Mouse (Mus musculus) ES-E14 (cell line): ENCODE data around the gene Ttk. TPM values are rescaled to one million over a fixed set of nuclear protein-coding genes. Genes with fewer than 3 reads are reported as not detected.
A peak's percentile ranks its signal among the peaks of the same experiment; 100 is the strongest.

Source experiments
- DNase-seq: peaks from one replicate; pipeline ENCODE4 v3.0.0-alpha.2; 2013; ENCODE audit warnings: low read depth, low spot score
- H3K27ac ChIP-seq: 2 replicates; pipeline ENCODE4 v1.5.1; 2012; ENCODE audit warnings: low read depth, mild to moderate bottlenecking, low read length, moderate library complexity, mixed read lengths; ENCODE audit not compliant: poor library complexity, insufficient read depth, severe bottlenecking
- H3K36me3 ChIP-seq: 2 replicates; pipeline ENCODE4 v1.6.1; 2012; ENCODE audit warnings: mild to moderate bottlenecking, low read length, moderate library complexity, mixed read lengths; ENCODE audit not compliant: control insufficient read depth, poor library complexity, insufficient read depth, severe bottlenecking
- H3K4me1 ChIP-seq, 2 experiments: fragments of 150-350 bp in 1 of 2; sonication (generic) in 1 of 2; 2 replicates each; pipeline ENCODE4 v1.6.1; 2012; ENCODE audit warnings: low read length in 2 of 2, mild to moderate bottlenecking in 1 of 2, mixed read lengths in 1 of 2; ENCODE audit not compliant: control insufficient read depth in 2 of 2, insufficient read depth in 2 of 2, poor library complexity in 1 of 2
- H3K4me3 ChIP-seq, 2 experiments: fragments of 150-350 bp in 1 of 2; sonication (generic) in 1 of 2; 2 replicates each; pipeline ENCODE4 v1.5.1; 2012; ENCODE audit warnings: low read length in 2 of 2, low read depth in 1 of 2, mild to moderate bottlenecking in 1 of 2, mixed read lengths in 1 of 2; ENCODE audit not compliant: insufficient read depth in 1 of 2, poor library complexity in 1 of 2, severe bottlenecking in 1 of 2
- H3K9ac ChIP-seq: 2 replicates; pipeline ENCODE4 v1.6.1; 2012; ENCODE audit warnings: low read depth, mild to moderate bottlenecking, low read length, mixed read lengths; ENCODE audit not compliant: poor library complexity, insufficient read depth, severe bottlenecking
- H3K9me3 ChIP-seq: fragments of 150-350 bp; sonication (generic); 2 replicates; pipeline ENCODE4 v1.6.1; 2012; ENCODE audit warnings: low read depth, mild to moderate bottlenecking, low read length; ENCODE audit not compliant: control insufficient read depth, insufficient read depth
- CHD2 ChIP-seq: IDR thresholded peaks from 2 replicates; pipeline ENCODE4 v1.6.1; 2014; ENCODE audit warnings: mild to moderate bottlenecking, low read depth, low read length, inconsistent platforms
- HCFC1 ChIP-seq: IDR thresholded peaks from 2 replicates; pipeline ENCODE4 v1.6.1; 2012; ENCODE audit warnings: low read length, inconsistent platforms, borderline replicate concordance; ENCODE audit not compliant: insufficient read depth
- MAFK ChIP-seq: IDR thresholded peaks from 2 replicates; pipeline ENCODE4 v1.6.1; 2014; ENCODE audit warnings: mild to moderate bottlenecking, low read depth, low read length, inconsistent platforms; ENCODE audit not compliant: insufficient read depth
- ZC3H11A ChIP-seq: IDR thresholded peaks from 2 replicates; pipeline ENCODE4 v1.6.1; 2012; ENCODE audit warnings: low read depth, mild to moderate bottlenecking, inconsistent platforms, low read length, borderline replicate concordance
- ZNF384 ChIP-seq: IDR thresholded peaks from 2 replicates; pipeline ENCODE4 v1.6.1; 2012; ENCODE audit warnings: low read depth, low read length, inconsistent platforms
- in situ Hi-C, 2 experiments: fragments of 600-800 bp; cut with MboI; formaldehyde crosslinking; loops; one replicate each; pipeline ENCODE4 v1.15.1; 2025; ENCODE audit warnings: low sequenced_read_pairs in 2 of 2, inconsistent platforms in 1 of 2; ENCODE audit not compliant: unreplicated experiment in 2 of 2
- total RNA-seq: library from RNA; depleted of rRNA; stranded (reverse); fragments of 300-350 nt; gene quantifications from 2 replicates; pipeline ENCODE4 v1.2.3, GENCODE M21; 2012

Gene Ttk
- total RNA-seq, 1 experiment = 39.8 TPM

DNA sequence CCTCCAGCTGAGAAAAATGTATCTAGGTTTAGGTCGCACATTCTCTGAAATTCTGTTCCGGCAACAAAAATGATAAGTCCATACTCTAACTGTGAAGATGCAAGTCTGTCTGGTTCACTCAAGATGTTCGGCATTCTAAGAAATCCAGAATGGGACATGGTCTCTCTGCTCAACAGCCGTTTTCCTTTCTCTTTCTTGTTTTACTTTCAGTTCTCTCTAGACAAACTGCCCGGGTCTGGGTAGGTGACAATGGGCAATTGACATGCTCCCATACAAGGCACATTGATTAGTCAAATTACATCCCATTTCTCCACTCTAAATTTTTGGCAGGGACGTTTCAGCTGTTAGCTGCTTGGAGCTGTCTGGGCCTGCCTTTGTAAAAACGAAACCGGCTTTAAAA, 3.3 kb upstream of the Ttk start:
- Histone ChIP-seq H3K4me1 (peaks cover 0 to 5% of the 10 kb centered on the region in 2 experiments; a peak in 1 of 4 replicates), H3K27ac (no peak overlapping the region), H3K4me3 (no peak overlapping the region), H3K9ac (no peak overlapping the region), H3K9me3 (no peaks in the 10 kb centered on the region), H3K36me3 (no peaks in the 10 kb centered on the region)
- no peak for DNase-seq
- TF ChIP-seq ZC3H11A (no peak), ZNF384 (no peak), CHD2 (no peak), HCFC1 (no peak), MAFK (no peak)
- in situ Hi-C loops = no loop called here

DNA sequence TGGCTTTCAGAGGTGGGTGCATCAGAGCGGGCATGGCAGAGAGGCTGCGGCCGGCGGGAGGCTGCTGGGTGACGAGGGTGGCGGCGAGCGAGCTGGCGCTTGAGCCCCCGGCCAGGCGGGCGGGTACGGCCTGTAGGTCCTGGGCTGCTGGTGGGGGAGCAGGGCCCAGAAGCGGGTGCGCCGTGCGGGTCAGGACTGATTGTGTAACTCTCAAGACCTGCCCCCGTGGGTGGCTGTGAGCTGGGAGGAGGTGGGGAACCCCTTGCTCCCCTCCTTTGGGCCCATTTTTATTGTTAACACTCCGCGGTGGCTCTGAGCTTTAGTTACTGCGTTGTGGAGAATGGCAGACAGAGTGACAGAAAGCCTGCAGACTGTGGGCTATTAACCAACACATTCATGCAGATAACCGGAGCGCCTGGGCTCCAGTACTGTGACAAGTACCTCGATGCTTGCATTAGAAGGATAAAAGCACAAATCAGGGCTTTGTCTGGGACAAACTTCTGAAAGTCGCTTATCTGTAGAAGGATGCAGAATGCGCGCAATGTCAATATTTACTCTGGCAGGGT, 342 bp downstream of the Ttk start:
- DNase-seq = peak; percentile 12
- H3K27ac ChIP-seq = no peak overlapping the region; the same call in 1 of the 2 replicates
- no peaks in the 10 kb centered on the region; the same call in 1 of the 2 replicates for H3K36me3 ChIP-seq
- TF ChIP-seq HCFC1 (0 out of 2 replicates have a peak, but pooled peaks have one; percentile 8), ZNF384 (no peak), CHD2 (no peak), ZC3H11A (no peak), MAFK (no peak)
- in situ Hi-C loops = no loop called here
- no peaks in the 10 kb centered on the region for H3K9me3 ChIP-seq
- H3K4me1 ChIP-seq = peaks cover 4 to 5% of the 10 kb centered on the region in 2 experiments; a peak in 1 of 4 replicates
- H3K4me3 ChIP-seq = peak overlapping the region; percentile 74 to 83
- peak overlapping the region; percentile 85 for H3K9ac ChIP-seq

DNA sequence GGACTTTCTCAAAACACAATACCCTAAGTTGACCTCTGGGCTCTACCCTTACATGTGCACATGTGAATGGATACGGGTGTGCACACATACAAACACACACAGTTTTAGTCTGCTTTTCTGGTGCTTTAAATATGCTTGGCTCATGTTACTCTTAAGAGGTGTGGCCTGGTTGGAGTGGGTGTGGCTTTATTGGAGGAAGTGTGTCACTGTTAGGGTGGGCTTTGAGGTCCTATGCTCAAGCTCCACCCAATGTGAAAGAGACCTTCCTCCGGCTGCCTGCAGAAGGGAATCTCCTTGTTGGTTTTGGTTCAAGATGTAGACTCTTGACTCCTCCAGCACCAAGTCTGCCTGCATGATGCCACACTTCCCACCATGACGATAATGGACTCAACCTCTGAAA, 18.0 kb downstream of the Ttk start:
- in situ Hi-C loops = no loop called here
- H3K9ac ChIP-seq = no peak overlapping the region
- peaks cover 17% of the 10 kb centered on the region for H3K36me3 ChIP-seq
- no peaks in the 10 kb centered on the region for H3K9me3 ChIP-seq
- H3K4me1 ChIP-seq = no peaks in the 10 kb centered on the region
- no peak overlapping the region for H3K27ac ChIP-seq
- H3K4me3 ChIP-seq = no peak overlapping the region
- TF ChIP-seq MAFK (no peak), HCFC1 (no peak), CHD2 (no peak), ZC3H11A (no peak), ZNF384 (no peak)
- peak; percentile 17 for DNase-seq

GRCm38 (mm10) chr9:83865165-83865564, 30.7 kb downstream of the Ttk start:
- Histone ChIP-seq H3K27ac (no peak overlapping the region), H3K9me3 (no peaks in the 10 kb centered on the region), H3K9ac (no peak overlapping the region), H3K4me3 (no peak overlapping the region), H3K4me1 (no peaks in the 10 kb centered on the region), H3K36me3 (peaks cover 21% of the 10 kb centered on the region)
- in situ Hi-C loops = no loop called here
- TF ChIP-seq ZC3H11A (no peak), ZNF384 (no peak), MAFK (no peak), CHD2 (no peak), HCFC1 (no peak)
- DNase-seq = no peak

DNA sequence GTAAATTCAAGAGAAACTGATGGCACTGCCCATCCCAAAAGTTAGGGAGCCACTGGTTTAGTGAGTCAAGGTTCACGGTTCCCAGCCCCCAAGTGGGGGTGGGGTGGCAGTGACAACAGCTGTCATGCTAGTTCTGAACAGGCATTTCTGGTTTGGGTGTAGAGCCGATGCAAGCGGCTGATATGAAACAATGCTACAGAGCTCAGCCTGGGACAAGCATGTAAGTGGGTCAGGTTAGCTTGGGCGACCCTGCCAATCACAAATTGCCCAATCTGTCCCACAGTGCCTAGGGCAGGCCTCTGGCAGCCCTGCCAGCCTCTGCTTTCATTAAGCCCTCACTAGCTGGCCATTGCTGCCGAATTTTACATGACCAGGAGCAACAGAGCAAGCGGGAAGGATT, 47.7 kb downstream of the Ttk start:
- Histone ChIP-seq H3K4me3 (no peak overlapping the region), H3K4me1 (peaks cover 0 to 10% of the 10 kb centered on the region in 2 experiments; a peak in 1 of 4 replicates), H3K9me3 (no peaks in the 10 kb centered on the region), H3K9ac (no peak overlapping the region), H3K27ac (no peak overlapping the region), H3K36me3 (peaks cover 6% of the 10 kb centered on the region; the same call in 1 of the 2 replicates)
- in situ Hi-C loops = no loop called here
- TF ChIP-seq MAFK (no peak), ZNF384 (no peak), ZC3H11A (no peak), CHD2 (no peak), HCFC1 (no peak)
- DNase-seq = no peak
